Mouse (Mus musculus): ENCODE data around the gene Etv2.
A peak's percentile ranks its signal among the peaks of the same experiment; 100 is the strongest.

DNA sequence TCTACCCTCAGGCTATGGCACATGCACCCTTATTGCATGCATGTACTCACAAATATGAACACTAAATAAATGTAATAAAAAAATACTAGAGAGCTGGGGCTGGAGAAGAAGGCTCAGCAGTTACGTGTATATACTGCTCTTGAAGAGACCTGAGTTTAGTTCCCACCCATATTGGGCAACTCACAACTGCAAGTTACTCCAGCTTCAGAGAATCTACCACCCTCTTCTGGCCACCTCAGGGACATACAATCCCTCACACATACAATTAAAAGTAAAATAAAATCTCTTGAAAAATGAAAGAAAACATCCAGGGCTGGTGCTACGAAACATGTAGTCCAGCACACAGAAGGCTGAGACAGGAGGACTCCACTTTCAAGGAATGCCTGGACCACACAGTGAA, 21.2 kb downstream of the Etv2 start:
- TF ChIP-seq CTCF (conservative IDR thresholded peaks at IDR 0.05; ENCODE audit: low read length) (peak; percentile 18; the same call in 1 of the 2 replicates), POU5F1 (IDR thresholded peaks at IDR 0.05; ENCODE audit: borderline replicate concordance, low read length) (no peak)
